In genomic region chr7:28582841-28583240, GRCm38 (mm10) we compare ENCODE assay signal across 15 mouse cellular contexts. TPM values are rescaled to one million over a fixed set of nuclear protein-coding genes. Genes with fewer than 3 reads are reported as not detected.
A peak's percentile ranks its signal among the peaks of the same experiment; 100 is the strongest.
DNase-seq lines count a peak whose midpoint lies in the region; ATAC-seq and TF ChIP-seq lines count a peak whose summit lies in the region.
"Had no signal": no experiment of that assay in that cellular context is flagged by ENCODE, and none has a peak within 500 bp of the region (broad histone marks: within the 10 kb centered on the region; RNA-seq: fewer than 3 reads in every experiment).

No protein-coding gene starts in this region.

- H3K4me1 ChIP-seq in heart, embryonic 10.5 days: peaks cover 83% of the 10 kb centered on the region
- peaks cover 77% of the 10 kb centered on the region for H3K4me1 ChIP-seq in neural tube, embryonic 13.5 days (replicated peaks)
- peaks cover 76 to 90% of the 10 kb centered on the region in 2 experiments for H3K4me1 ChIP-seq in liver, embryonic 14.5 days (replicated peaks; ENCODE audit: control insufficient read depth in 2 of 2, insufficient read depth in 2 of 2, low read length in 1 of 2)

- H3K27me3 ChIP-seq in heart, embryonic 10.5 days (ENCODE audit: insufficient read depth, poor library complexity, severe bottlenecking): no peaks in the 10 kb centered on the region
- no peaks in the 10 kb centered on the region for H3K27me3 ChIP-seq in neural tube, embryonic 13.5 days
- H3K27me3 ChIP-seq in liver, embryonic 14.5 days (ENCODE audit: control insufficient read depth, insufficient read depth, low read length): no peaks in the 10 kb centered on the region
- H3K27me3 ChIP-seq: megakaryocyte, embryonic 14.5 days had no signal

- H3K9ac ChIP-seq in neural tube, embryonic 13.5 days: no peak overlapping the region
- H3K9ac ChIP-seq in liver, embryonic 14.5 days (replicated peaks): peak overlapping the region; percentile 64

- H3K36me3 ChIP-seq in heart, embryonic 10.5 days: peaks cover 8% of the 10 kb centered on the region
- H3K36me3 ChIP-seq in neural tube, embryonic 13.5 days: no peaks in the 10 kb centered on the region
- H3K36me3 ChIP-seq in liver, embryonic 14.5 days (replicated peaks; ENCODE audit: control insufficient read depth, insufficient read depth, low read depth): no peaks in the 10 kb centered on the region; the same call in 1 of the 2 replicates

- WGBS in heart, embryonic 10.5 days: 80% methylated on average over 11 of the region's 11 CpGs
- WGBS in neural tube, embryonic 13.5 days: 63% methylated on average over 11 of the region's 11 CpGs
- 11% methylated on average over 11 of the region's 11 CpGs for WGBS in liver, embryonic 14.5 days (ENCODE audit: insufficient replicate concordance)

- H3K4me2 ChIP-seq in neural tube, embryonic 13.5 days: no peak overlapping the region
- H3K4me2 ChIP-seq in liver, embryonic 14.5 days (ENCODE audit: low read depth): peak overlapping the region; percentile 76

- H3K9me3 ChIP-seq in heart, embryonic 10.5 days: no peaks in the 10 kb centered on the region
- no peaks in the 10 kb centered on the region for H3K9me3 ChIP-seq in neural tube, embryonic 13.5 days
- H3K9me3 ChIP-seq in liver, embryonic 14.5 days (ENCODE audit: control insufficient read depth, low read length): no peaks in the 10 kb centered on the region
- H3K9me3 ChIP-seq: embryonic facial prominence, embryonic 10.5 days had no signal

- no peak for TF ChIP-seq CTCF in liver, embryonic 14.5 days (IDR thresholded peaks at IDR 0.05; ENCODE audit: low read depth)

- ATAC-seq in neural tube, embryonic 13.5 days (ENCODE audit: low read depth): no peak
- no peak for ATAC-seq in liver, embryonic 14.5 days (ENCODE audit: insufficient read depth)

- H3K4me3 ChIP-seq in heart, embryonic 10.5 days: no peak overlapping the region
- H3K4me3 ChIP-seq in neural tube, embryonic 13.5 days: no peak overlapping the region
- peak overlapping the region in 1 of 2 experiments; percentile 37; a peak in 2 of 4 replicates for H3K4me3 ChIP-seq in liver, embryonic 14.5 days (ENCODE audit: insufficient read depth in 1 of 2, low read depth in 2 of 2, low read length in 2 of 2)
- H3K4me3 ChIP-seq: embryonic facial prominence, embryonic 10.5 days; megakaryocyte, embryonic 14.5 days; myocyte had no signal

- peak overlapping the region; percentile 38; the same call in 1 of the 2 replicates for H3K27ac ChIP-seq in heart, embryonic 10.5 days
- H3K27ac ChIP-seq in neural tube, embryonic 13.5 days (replicated peaks): peak overlapping the region; percentile 65
- H3K27ac ChIP-seq in liver, embryonic 14.5 days: peak overlapping the region; percentile 95
- H3K27ac ChIP-seq: embryonic facial prominence, embryonic 10.5 days had no signal

- no peak for TF ChIP-seq EP300 in liver, embryonic 14.5 days (IDR thresholded peaks at IDR 0.05; ENCODE audit: low read depth)

- no peak for DNase-seq in heart, embryonic 10.5 days (ENCODE audit: low spot score)
- DNase-seq in heart, adult 8-10 months (ENCODE audit: low spot score): no peak
- DNase-seq in neural tube, embryonic 10.5 days (ENCODE audit: extremely low spot score, low spot score): no peak
- DNase-seq in liver, embryonic 14.5 days (ENCODE audit: low read depth in 3 of 3, low spot score in 3 of 3): peak in 1 of 3 experiments; percentile 54
- DNase-seq in MN1 (ENCODE audit: low spot score): no peak
- DNase-seq in gastrocnemius, postnatal 25 days: no peak
- DNase-seq in ovary, adult 18-20 months (ENCODE audit: low spot score): no peak
- DNase-seq: B cell, adult 2 months; cerebellum, adult 2 months; kidney, postnatal 4 days had no signal

RNA-seq across cellular contexts. Expression of gene Samd4b, which starts 15.1 kb away (rescaled TPM):
- 24.5 and 29.7 TPM in 2 replicates for polyA plus RNA-seq in heart, embryonic 10.5 days (2016; fragmentation: Nextera tagmentation; extraction: Ambion mirVana)
- total RNA-seq in heart, adult 8-10 months (2022): 10 to 100 TPM; 19.4 to 23.4 (median 21.5) TPM
- 25.6 and 26.9 TPM in 2 replicates for polyA plus RNA-seq in neural tube, embryonic 13.5 days (2015; fragmentation: Nextera tagmentation; extraction: Ambion mirVana)
- polyA plus RNA-seq in liver, embryonic 14.5 days (2012; rRNA removed): 12.0 and 14.2 TPM in 2 replicates
- polyA plus RNA-seq in liver, embryonic 14.5 days (2014; fragmentation: Nextera tagmentation; extraction: Ambion mirVana): 4.5 and 5.9 TPM in 2 replicates
- 10 to 100 TPM in 1 of 2 experiments, 1 to 10 TPM in 1; 9.8 to 14.0 TPM for total RNA-seq in gastrocnemius, postnatal 25 days (2021)

RNA-seq across cellular contexts. Expression of gene Pak4, which starts 15.1 kb away (rescaled TPM):
- polyA plus RNA-seq in heart, embryonic 10.5 days (2016; fragmentation: Nextera tagmentation; extraction: Ambion mirVana): 47.2 and 53.0 TPM in 2 replicates
- total RNA-seq in heart, adult 8-10 months (2022): 10 to 100 TPM in 1 of 4 experiments, 1 to 10 TPM in 3; 8.1 to 11.8 (median 8.5) TPM
- 20.1 and 20.2 TPM in 2 replicates for polyA plus RNA-seq in neural tube, embryonic 13.5 days (2015; fragmentation: Nextera tagmentation; extraction: Ambion mirVana)
- polyA plus RNA-seq in liver, embryonic 14.5 days (2012; rRNA removed): 11.5 and 12.3 TPM in 2 replicates
- polyA plus RNA-seq in liver, embryonic 14.5 days (2014; fragmentation: Nextera tagmentation; extraction: Ambion mirVana): 8.5 and 8.6 TPM in 2 replicates
- total RNA-seq in gastrocnemius, postnatal 25 days (2021): 1 to 10 TPM; 3.0 TPM

RNA-seq across cellular contexts. Expression of gene Nccrp1, which starts 35.8 kb away (rescaled TPM):
- not detected in 2 replicates for polyA plus RNA-seq in heart, embryonic 10.5 days (2016; fragmentation: Nextera tagmentation; extraction: Ambion mirVana)
- total RNA-seq in heart, adult 8-10 months (2022): not detected
- polyA plus RNA-seq in neural tube, embryonic 13.5 days (2015; fragmentation: Nextera tagmentation; extraction: Ambion mirVana): not detected in 2 replicates
- polyA plus RNA-seq in liver, embryonic 14.5 days (2012; rRNA removed): 0.05 TPM in 1 of 2 replicates, not detected in the other
- polyA plus RNA-seq in liver, embryonic 14.5 days (2014; fragmentation: Nextera tagmentation; extraction: Ambion mirVana): not detected in 2 replicates
- not detected for total RNA-seq in gastrocnemius, postnatal 25 days (2021)
- polyA plus RNA-seq: embryonic facial prominence, embryonic 10.5 days; limb, embryonic 11.5 days had no signal

RNA-seq across cellular contexts. Expression of gene Sycn, which starts 42.2 kb away (rescaled TPM):
- not detected in 2 replicates for polyA plus RNA-seq in heart, embryonic 10.5 days (2016; fragmentation: Nextera tagmentation; extraction: Ambion mirVana)
- not detected for total RNA-seq in heart, adult 8-10 months (2022)
- polyA plus RNA-seq in neural tube, embryonic 13.5 days (2015; fragmentation: Nextera tagmentation; extraction: Ambion mirVana): not detected in 2 replicates
- polyA plus RNA-seq in liver, embryonic 14.5 days (2012; rRNA removed): not detected in 2 replicates
- not detected in 2 replicates for polyA plus RNA-seq in liver, embryonic 14.5 days (2014; fragmentation: Nextera tagmentation; extraction: Ambion mirVana)
- not detected for total RNA-seq in gastrocnemius, postnatal 25 days (2021)
- polyA plus RNA-seq: cerebellum, adult 2 months; embryonic facial prominence, embryonic 10.5 days; limb, embryonic 11.5 days; myocyte had no signal

RNA-seq across cellular contexts. Expression of gene Acp7, which starts 48.3 kb away (rescaled TPM):
- polyA plus RNA-seq in heart, embryonic 10.5 days (2016; fragmentation: Nextera tagmentation; extraction: Ambion mirVana): 0.34 TPM in 1 of 2 replicates, not detected in the other
- not detected for total RNA-seq in heart, adult 8-10 months (2022)
- polyA plus RNA-seq in neural tube, embryonic 13.5 days (2015; fragmentation: Nextera tagmentation; extraction: Ambion mirVana): not detected in 2 replicates
- not detected in 2 replicates for polyA plus RNA-seq in liver, embryonic 14.5 days (2012; rRNA removed)
- not detected in 2 replicates for polyA plus RNA-seq in liver, embryonic 14.5 days (2014; fragmentation: Nextera tagmentation; extraction: Ambion mirVana)
- total RNA-seq in gastrocnemius, postnatal 25 days (2021): not detected
- polyA plus RNA-seq: embryonic facial prominence, embryonic 10.5 days; limb, embryonic 11.5 days; myocyte had no signal

Comparison
In these comparisons a context has a peak if more than half of its experiments do, and no peak if none do; other contexts are left out.
1. H3K27ac ChIP-seq: peak in every context shown above with its lines; median percentile 95 in liver, embryonic 14.5 days; 65 in neural tube, embryonic 13.5 days; 38 in heart, embryonic 10.5 days.